Mouse (Mus musculus): ENCODE data around the gene Naa16.

The Naa16 gene

GRCm38 (mm10) chr14:79390265-79390926 lies at the start of gene Naa16:
Gene Naa16, minus strand, starts transcription at chr14:79390778.
- TF ChIP-seq GATA4 (IDR thresholded peaks at IDR 0.05; ENCODE audit: insufficient replicate concordance, low read length), result peak; percentile 51; the same call in 1 of the 2 replicates

DNA sequence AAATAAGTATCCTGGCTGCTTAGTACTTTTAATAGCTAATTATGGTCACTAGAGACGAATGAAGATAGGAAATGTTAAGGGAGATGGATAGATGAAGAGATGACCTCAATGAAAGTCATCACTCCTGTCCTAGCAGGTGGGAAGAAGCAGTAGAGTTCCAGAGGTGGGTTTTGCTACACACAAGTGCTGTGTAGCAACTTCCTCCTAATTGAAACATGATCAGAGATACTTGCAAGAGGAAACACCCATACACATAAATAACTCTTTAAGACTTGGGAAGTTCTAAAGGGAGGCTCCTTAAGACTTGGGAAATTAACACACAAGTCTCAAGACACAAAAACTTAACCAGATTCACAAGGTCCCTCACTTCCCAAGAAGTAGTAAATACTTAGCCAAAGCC lies 43.5 kb upstream of the Naa16 start:
- TF ChIP-seq GATA4 (IDR thresholded peaks at IDR 0.05; ENCODE audit: insufficient replicate concordance, low read length), result no peak

- peak; percentile 88; the same call in 1 of the 2 replicates for TF ChIP-seq GATA4 (IDR thresholded peaks at IDR 0.05; ENCODE audit: insufficient replicate concordance, low read length)
These were observed 35.6 kb upstream of the Naa16 start, which contains the start of gene Kbtbd7 for GRCm38 (mm10) chr14:79425979-79426729. Gene Kbtbd7, plus strand, starts transcription at chr14:79426511.

GRCm38 (mm10) chr14:79420083-79420685 lies 29.6 kb upstream of the Naa16 start:
- no peak for TF ChIP-seq GATA4 (IDR thresholded peaks at IDR 0.05; ENCODE audit: insufficient replicate concordance, low read length)

DNA sequence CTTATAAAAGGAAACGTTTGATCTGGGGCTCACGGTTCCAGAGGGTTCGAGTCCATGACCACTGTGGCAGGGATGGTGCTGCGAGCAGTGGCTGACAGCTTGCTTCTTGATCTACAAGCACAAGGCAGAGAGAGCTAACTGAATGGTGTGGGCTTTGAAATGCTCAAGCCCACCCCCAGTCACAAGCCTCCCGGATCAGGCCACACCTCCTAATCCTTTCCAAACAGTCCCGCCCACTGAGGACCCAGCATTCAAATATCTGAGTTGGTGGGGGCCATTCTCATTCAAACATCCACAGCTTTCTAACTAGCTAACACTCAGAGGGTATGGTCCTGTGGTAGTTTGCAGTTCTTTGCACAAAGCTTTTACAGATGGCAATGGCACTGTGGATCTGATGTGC lies 22.5 kb upstream of the Naa16 start:
- no peak for TF ChIP-seq GATA4 (IDR thresholded peaks at IDR 0.05; ENCODE audit: insufficient replicate concordance, low read length)

GRCm38 (mm10) chr14:79410662-79411061 lies 20.1 kb upstream of the Naa16 start:
- no peak for TF ChIP-seq GATA4 (IDR thresholded peaks at IDR 0.05; ENCODE audit: insufficient replicate concordance, low read length)

DNA sequence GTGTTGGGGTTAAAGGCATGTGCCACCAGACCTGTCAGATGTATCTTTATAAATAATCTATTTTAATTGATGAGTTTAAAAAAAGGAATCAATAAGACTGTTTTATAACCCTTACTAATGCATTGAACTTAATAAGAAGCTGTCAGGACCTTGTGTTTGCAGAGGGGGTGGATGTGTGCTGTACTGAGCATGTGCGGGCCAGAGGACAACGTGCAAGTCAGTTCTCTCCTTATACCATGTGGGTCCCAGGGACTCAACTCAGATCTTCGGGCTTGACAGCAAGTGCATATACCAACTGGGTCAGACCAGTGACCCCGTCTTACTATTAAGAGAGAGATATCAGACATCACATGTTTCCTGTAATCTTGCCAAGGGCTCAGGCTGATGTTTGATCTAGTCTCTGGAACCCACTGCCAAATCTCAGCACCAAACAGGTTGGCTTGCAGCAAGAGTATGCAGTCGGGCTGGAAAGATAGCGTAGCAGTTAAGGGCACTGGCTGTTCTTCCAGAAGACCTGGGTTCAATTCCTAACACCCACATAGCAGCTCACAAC lies 18.8 kb upstream of the Naa16 start:
- TF ChIP-seq GATA4 (IDR thresholded peaks at IDR 0.05; ENCODE audit: insufficient replicate concordance, low read length), result no peak

- no peak for TF ChIP-seq GATA4 (IDR thresholded peaks at IDR 0.05; ENCODE audit: insufficient replicate concordance, low read length)
These were observed 17.1 kb upstream of the Naa16 start for GRCm38 (mm10) chr14:79407641-79408040.

DNA sequence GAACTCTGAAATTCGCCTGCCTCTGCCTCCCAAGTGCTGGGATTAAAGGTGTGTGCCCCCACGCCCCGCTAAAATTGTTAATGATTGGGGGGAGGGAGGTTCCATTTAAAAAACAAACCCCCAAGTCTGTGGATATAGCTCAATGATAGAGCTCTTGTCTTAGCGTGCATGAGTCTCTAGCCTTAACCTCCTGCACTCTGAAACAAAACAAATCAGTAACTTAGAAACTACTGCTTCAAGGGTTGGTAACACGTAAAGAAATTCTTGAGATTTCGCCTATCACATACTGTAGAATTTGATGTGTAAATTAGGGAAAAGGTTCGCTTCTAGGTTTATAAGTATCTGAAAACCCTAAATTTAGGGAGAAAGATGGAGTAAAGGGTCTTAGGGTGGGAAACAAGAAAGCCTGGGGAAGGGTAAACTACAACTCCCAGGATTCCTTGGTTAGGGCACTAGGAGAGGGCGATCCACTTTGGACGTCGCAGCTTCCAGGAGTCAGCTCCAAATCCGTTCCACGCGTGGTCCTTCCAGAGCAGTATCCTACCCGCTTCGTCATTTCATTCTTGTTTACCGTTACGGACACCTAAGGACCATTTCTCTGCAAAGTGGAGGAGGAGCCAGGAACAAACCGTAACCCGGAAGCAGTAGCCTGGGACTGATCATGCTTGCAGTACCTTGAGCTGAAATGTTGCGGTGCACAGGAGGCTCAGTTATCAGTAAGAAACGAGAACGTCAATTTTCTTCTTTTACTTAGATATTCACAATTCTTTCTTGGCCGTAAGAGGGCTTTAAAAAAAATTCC lies 6.9 kb upstream of the Naa16 start, which contains the start of gene Mtrf1:
Gene Mtrf1, plus strand, starts transcription at position 452 of the 802 bp plus-strand sequence.
- TF ChIP-seq GATA4 (IDR thresholded peaks at IDR 0.05; ENCODE audit: insufficient replicate concordance, low read length), result no peak

DNA sequence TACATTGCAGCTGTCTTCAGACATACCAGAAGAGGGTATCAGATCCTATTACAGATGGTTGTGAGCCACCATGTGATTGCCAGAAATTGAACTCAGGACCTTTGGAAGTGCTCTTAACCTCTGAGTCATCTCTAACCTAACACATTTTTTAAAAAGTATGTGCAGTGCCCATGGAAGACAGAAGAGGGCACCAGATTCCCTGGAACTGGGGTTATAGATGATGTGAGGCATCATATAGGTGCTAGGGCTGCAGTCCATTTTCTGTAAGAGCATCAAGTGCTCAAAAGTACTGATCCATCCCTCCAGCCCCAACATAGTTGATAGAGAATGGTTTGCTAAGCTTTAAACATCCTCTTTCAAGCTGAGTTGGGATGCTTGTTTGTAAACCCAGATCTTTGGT lies 4.0 kb upstream of the Naa16 start:
- no peak for TF ChIP-seq GATA4 (IDR thresholded peaks at IDR 0.05; ENCODE audit: insufficient replicate concordance, low read length)

DNA sequence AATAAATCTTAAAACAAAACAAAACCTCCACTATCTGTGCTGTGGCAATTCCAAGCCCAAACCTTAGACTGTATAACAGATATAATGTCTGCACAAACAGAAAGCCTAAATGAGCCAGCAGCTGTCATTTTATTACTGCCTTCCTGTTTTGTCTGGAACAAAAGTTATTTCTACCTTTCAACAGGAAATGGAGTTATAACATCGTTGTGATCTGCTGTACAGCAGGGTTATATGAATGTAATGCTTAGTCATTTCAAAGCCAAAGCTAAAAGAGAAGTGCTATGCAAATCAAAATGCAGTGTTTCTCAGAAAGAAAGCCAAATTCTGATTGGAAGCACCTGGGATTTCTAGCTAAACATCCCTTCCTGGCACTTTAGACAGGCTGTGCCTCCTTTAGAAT lies 2.7 kb upstream of the Naa16 start:
- no peak for TF ChIP-seq GATA4 (IDR thresholded peaks at IDR 0.05; ENCODE audit: insufficient replicate concordance, low read length)

GRCm38 (mm10) chr14:79389438-79390264 lies 927 bp downstream of the Naa16 start:
- TF ChIP-seq GATA4 (IDR thresholded peaks at IDR 0.05; ENCODE audit: insufficient replicate concordance, low read length), result no peak

- TF ChIP-seq GATA4 (IDR thresholded peaks at IDR 0.05; ENCODE audit: insufficient replicate concordance, low read length), result no peak
These were observed 2.3 kb downstream of the Naa16 start for GRCm38 (mm10) chr14:79388304-79388703.

GRCm38 (mm10) chr14:79383120-79383519 lies 7.5 kb downstream of the Naa16 start:
- no peak for TF ChIP-seq GATA4 (IDR thresholded peaks at IDR 0.05; ENCODE audit: insufficient replicate concordance, low read length)

All from liver, adult (tissue).